Mouse (Mus musculus): ENCODE data around the gene Usp30. TPM values are rescaled to one million over a fixed set of nuclear protein-coding genes. Genes with fewer than 3 reads are reported as not detected.

The Usp30 gene
- polyA plus RNA-seq, 1 experiment from 2014 or later: 15.3 TPM

DNA sequence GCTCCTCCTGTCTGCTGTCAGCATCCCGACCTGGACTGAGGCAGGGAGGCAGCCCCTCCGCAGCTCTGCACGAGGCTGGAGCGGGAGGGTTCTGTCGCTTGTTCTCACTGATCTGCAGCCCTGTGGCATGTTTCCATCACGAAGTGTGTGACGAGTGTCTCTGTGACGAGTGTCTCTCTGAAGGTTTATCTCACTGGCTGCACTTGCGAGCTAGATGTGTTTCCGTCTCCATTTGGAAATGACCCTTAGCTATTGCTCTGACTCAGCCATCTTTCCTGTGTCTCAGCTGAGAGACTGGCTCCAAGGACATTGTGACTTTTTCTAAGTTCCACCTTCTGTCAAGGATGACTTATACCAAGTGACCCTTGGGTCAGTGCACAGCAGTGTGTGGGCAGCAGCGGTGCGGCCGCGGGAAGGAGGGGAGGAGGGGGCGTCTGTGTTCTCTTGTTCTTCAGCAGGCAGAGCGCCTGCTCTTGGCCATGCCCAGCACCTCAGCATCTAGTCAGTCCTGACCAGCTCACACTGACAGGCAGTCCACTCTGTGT, 41.2 kb downstream of the Usp30 start:
- H3K9ac ChIP-seq: no peak overlapping the region
- no peak overlapping the region for H3K4me2 ChIP-seq (replicated peaks)
- DNase-seq (ENCODE audit: low spot score): no peak
- H3K27me3 ChIP-seq (ENCODE audit: control insufficient read depth, insufficient read depth, low read length): no peaks in the 10 kb centered on the region
- H3K4me3 ChIP-seq (replicated peaks; ENCODE audit: low read length): no peak overlapping the region
- 80% methylated on average over 16 of the region's 16 CpGs for WGBS
- ATAC-seq (ENCODE audit: low FRiP score): no peak
- H3K4me1 ChIP-seq (replicated peaks; ENCODE audit: control insufficient read depth, insufficient read depth, low read length): peaks cover under 1% of the 10 kb centered on the region; the same call in 1 of the 2 replicates
- H3K27ac ChIP-seq: no peak overlapping the region
- peaks cover 75% of the 10 kb centered on the region for H3K36me3 ChIP-seq (replicated peaks; ENCODE audit: control insufficient read depth, insufficient read depth)
- no peaks in the 10 kb centered on the region for H3K9me3 ChIP-seq (ENCODE audit: control insufficient read depth, low read length)

DNA sequence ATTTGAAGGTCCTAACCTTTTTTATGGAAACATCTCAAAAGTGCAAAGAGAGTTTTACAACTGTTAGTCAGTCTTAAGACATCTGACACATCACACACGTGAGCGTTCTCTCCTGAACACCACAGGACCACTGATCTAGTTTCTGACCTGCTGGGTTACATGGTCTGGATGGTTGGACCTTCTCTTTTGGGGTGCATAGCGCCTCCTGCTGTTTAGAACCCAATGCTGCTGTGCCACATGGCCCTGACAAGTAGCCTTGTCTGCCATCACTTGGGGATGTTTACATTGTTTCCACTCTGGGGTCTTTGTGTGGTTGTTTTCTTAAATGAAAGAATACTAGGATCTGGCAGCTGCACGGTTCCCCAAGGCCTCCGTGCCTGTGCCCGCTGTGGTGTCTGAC, 48.1 kb downstream of the Usp30 start:
- ATAC-seq (ENCODE audit: low FRiP score) (no peak), DNase-seq (ENCODE audit: low spot score) (no peak)
- H3K4me3 ChIP-seq (replicated peaks; ENCODE audit: low read length): no peak overlapping the region
- no peaks in the 10 kb centered on the region for H3K9me3 ChIP-seq (ENCODE audit: control insufficient read depth, low read length)
- no peak overlapping the region for H3K27ac ChIP-seq
- H3K36me3 ChIP-seq (replicated peaks; ENCODE audit: control insufficient read depth, insufficient read depth): peaks cover 89% of the 10 kb centered on the region
- H3K9ac ChIP-seq: no peak overlapping the region
- no peaks in the 10 kb centered on the region for H3K4me1 ChIP-seq (replicated peaks; ENCODE audit: control insufficient read depth, insufficient read depth, low read length)
- WGBS: 87% methylated on average over 6 of the region's 6 CpGs
- no peak overlapping the region for H3K4me2 ChIP-seq (replicated peaks)
- no peaks in the 10 kb centered on the region for H3K27me3 ChIP-seq (ENCODE audit: control insufficient read depth, insufficient read depth, low read length)

DNA sequence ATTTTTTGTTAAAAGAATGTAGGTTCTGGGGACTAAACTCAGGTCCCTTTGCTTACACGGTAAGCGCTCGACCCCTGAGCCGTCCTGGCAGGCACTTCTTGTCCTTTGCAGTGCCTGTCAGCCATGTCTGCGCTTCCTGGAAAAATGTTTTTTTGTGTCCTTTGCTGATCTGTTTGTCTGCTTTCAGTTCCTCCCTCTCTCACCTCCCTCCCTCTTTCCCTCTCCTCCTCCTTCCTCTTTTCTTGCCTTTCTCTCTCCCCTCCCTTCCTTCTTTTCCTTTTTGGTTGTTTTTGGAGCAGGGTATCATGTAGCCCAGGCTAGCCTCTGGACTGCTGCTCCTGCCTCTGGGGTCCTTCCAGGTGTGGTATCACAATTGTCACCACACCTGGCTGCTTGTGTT, 49.8 kb downstream of the Usp30 start:
- no peak overlapping the region for H3K4me3 ChIP-seq (replicated peaks; ENCODE audit: low read length)
- ATAC-seq (ENCODE audit: low FRiP score) (no peak), DNase-seq (ENCODE audit: low spot score) (no peak)
- H3K9ac ChIP-seq: no peak overlapping the region
- H3K36me3 ChIP-seq (replicated peaks; ENCODE audit: control insufficient read depth, insufficient read depth): peaks cover 81% of the 10 kb centered on the region
- H3K9me3 ChIP-seq (ENCODE audit: control insufficient read depth, low read length): no peaks in the 10 kb centered on the region
- no peak overlapping the region for H3K27ac ChIP-seq
- WGBS: 86% methylated on average over 5 of the region's 5 CpGs
- no peaks in the 10 kb centered on the region for H3K27me3 ChIP-seq (ENCODE audit: control insufficient read depth, insufficient read depth, low read length)
- no peaks in the 10 kb centered on the region for H3K4me1 ChIP-seq (replicated peaks; ENCODE audit: control insufficient read depth, insufficient read depth, low read length)
- no peak overlapping the region for H3K4me2 ChIP-seq (replicated peaks)

DNA sequence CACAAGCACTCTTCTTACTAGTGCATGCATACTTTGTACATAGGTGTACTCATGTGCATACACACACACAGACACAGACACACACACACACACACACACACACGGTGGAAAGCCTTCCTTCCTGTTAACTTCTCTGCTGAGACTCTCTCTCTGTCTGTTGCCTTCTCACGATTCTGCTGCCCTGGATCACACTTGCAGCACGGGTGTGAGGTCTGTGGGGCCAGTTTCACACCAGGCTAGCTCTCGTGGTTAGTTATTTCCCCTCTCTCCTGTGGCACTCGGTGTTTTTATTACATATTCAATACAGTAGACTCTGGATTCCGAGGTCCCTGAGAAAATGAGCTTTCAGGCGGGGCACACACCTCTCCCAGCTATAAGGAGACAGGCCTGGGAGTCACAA, 51.3 kb downstream of the Usp30 start:
- no peak for ATAC-seq (ENCODE audit: low FRiP score)
- no peaks in the 10 kb centered on the region for H3K4me1 ChIP-seq (replicated peaks; ENCODE audit: control insufficient read depth, insufficient read depth, low read length)
- H3K27ac ChIP-seq: no peak overlapping the region
- H3K27me3 ChIP-seq (ENCODE audit: control insufficient read depth, insufficient read depth, low read length): no peaks in the 10 kb centered on the region
- peaks cover 81% of the 10 kb centered on the region for H3K36me3 ChIP-seq (replicated peaks; ENCODE audit: control insufficient read depth, insufficient read depth)
- H3K9me3 ChIP-seq (ENCODE audit: control insufficient read depth, low read length): no peaks in the 10 kb centered on the region
- H3K9ac ChIP-seq: no peak overlapping the region
- no peak overlapping the region for H3K4me3 ChIP-seq (replicated peaks; ENCODE audit: low read length)
- no peak overlapping the region for H3K4me2 ChIP-seq (replicated peaks)
- no peak for DNase-seq (ENCODE audit: low spot score)
- 89% methylated on average over 7 of the region's 7 CpGs for WGBS

DNA sequence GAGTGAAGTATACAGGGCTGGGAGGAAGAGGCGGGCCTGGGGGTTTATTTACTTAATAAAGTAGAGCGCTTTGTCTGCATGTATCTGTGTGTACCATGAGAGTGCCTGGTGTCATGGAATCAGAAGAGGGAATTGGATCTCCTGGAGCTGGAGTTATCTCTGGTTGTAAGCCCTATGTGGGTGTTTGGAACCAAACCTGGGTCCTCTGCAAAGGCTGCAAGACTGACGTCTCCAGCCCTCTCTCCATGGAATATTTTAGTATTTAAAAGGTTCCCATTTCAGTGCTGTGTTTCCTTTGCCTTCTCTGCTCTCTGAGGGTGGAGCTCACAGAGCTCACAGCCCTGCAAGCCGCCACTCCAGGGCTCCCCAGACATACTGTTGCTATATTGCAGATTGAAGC, 54.5 kb downstream of the Usp30 start:
- Histone ChIP-seq H3K4me1 (replicated peaks; ENCODE audit: control insufficient read depth, insufficient read depth, low read length) (no peaks in the 10 kb centered on the region), H3K4me2 (replicated peaks) (no peak overlapping the region), H3K27me3 (ENCODE audit: control insufficient read depth, insufficient read depth, low read length) (no peaks in the 10 kb centered on the region), H3K27ac (no peak overlapping the region), H3K9me3 (ENCODE audit: control insufficient read depth, low read length) (no peaks in the 10 kb centered on the region), H3K36me3 (replicated peaks; ENCODE audit: control insufficient read depth, insufficient read depth) (peaks cover 78% of the 10 kb centered on the region), H3K4me3 (replicated peaks; ENCODE audit: low read length) (no peak overlapping the region), H3K9ac (no peak overlapping the region)
- no peak for ATAC-seq (ENCODE audit: low FRiP score)
- 86% methylated on average over 4 of the region's 4 CpGs for WGBS
- no peak for DNase-seq (ENCODE audit: low spot score)

DNA sequence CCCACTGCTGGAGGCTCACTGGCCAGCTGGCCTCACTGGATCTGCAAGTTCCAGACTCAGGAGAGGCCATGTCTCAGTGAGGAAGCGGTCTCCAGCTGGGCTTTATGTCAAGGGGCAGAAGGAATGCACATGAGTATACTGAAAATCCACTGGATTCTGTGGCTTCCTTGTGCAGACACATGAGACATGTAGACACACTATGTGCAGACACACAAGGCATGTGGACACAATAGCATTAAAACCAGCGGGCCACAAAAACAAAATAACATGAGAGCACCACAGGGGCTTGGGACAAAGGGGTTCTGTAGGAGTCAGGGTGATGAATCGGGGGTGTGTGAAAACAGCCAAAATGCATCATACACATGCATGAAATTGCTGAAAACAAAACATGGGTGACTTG, 60.7 kb downstream of the Usp30 start:
- Histone ChIP-seq H3K27me3 (ENCODE audit: control insufficient read depth, insufficient read depth, low read length) (no peaks in the 10 kb centered on the region), H3K4me3 (replicated peaks; ENCODE audit: low read length) (no peak overlapping the region), H3K9ac (no peak overlapping the region), H3K27ac (no peak overlapping the region), H3K9me3 (ENCODE audit: control insufficient read depth, low read length) (no peaks in the 10 kb centered on the region), H3K4me2 (replicated peaks) (no peak overlapping the region), H3K36me3 (replicated peaks; ENCODE audit: control insufficient read depth, insufficient read depth) (peaks cover 42% of the 10 kb centered on the region), H3K4me1 (replicated peaks; ENCODE audit: control insufficient read depth, insufficient read depth, low read length) (0 out of 2 replicates have a peak, but pooled peaks cover 7% of the 10 kb centered on the region)
- ATAC-seq (ENCODE audit: low FRiP score): no peak
- WGBS: 88% methylated on average over 3 of the region's 3 CpGs
- no peak for DNase-seq (ENCODE audit: low spot score)

DNA sequence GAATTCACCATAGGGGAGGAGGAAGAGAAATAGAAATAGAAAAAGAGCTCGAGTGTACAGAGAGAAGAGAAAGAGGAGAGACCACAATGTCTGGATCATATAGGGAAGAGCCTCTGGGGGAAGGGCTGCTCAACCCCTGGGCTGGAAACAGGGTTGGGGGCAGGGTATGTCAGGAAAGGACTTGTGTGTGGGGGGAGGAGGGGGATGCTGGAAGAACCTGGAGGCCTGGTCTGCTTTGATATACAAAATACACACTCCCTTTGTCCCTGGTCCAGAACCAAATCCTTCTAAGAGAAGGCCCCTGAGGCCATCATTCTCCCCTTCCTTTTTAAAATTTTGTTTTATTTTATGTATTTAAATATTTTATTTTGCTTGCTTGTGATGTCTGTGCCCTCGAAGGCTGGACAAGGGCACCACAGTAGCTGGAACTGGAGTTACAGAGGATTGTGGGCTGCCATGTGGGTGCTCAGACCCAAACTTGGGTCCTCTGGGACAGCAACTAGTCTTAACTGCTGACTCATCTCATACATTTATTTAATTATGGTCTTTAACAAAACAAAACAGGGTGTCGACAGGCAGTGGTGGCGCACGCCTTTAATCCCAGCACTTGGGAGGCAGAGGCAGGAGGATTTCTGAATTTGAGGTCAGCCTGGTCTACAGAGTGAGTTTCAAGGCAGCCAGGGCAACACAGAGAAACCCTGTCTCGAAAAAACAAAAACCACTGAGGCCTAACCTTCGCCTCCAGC, 61.4 kb downstream of the Usp30 start:
- H3K27ac ChIP-seq: no peak overlapping the region; the same call in 1 of the 2 replicates
- DNase-seq (ENCODE audit: low spot score): no peak
- ATAC-seq (ENCODE audit: low FRiP score): no peak
- peaks cover 9% of the 10 kb centered on the region; the same call in 1 of the 2 replicates for H3K4me1 ChIP-seq (replicated peaks; ENCODE audit: control insufficient read depth, insufficient read depth, low read length)
- no peaks in the 10 kb centered on the region for H3K27me3 ChIP-seq (ENCODE audit: control insufficient read depth, insufficient read depth, low read length)
- no peaks in the 10 kb centered on the region for H3K9me3 ChIP-seq (ENCODE audit: control insufficient read depth, low read length)
- peak overlapping the region; percentile 89 for H3K4me2 ChIP-seq (replicated peaks)
- WGBS: 86% methylated on average over 7 of the region's 7 CpGs
- peaks cover 35% of the 10 kb centered on the region for H3K36me3 ChIP-seq (replicated peaks; ENCODE audit: control insufficient read depth, insufficient read depth)
- H3K4me3 ChIP-seq (replicated peaks; ENCODE audit: low read length): peak overlapping the region; percentile 65
- H3K9ac ChIP-seq: peak overlapping the region; percentile 74; the same call in 1 of the 2 replicates

DNA sequence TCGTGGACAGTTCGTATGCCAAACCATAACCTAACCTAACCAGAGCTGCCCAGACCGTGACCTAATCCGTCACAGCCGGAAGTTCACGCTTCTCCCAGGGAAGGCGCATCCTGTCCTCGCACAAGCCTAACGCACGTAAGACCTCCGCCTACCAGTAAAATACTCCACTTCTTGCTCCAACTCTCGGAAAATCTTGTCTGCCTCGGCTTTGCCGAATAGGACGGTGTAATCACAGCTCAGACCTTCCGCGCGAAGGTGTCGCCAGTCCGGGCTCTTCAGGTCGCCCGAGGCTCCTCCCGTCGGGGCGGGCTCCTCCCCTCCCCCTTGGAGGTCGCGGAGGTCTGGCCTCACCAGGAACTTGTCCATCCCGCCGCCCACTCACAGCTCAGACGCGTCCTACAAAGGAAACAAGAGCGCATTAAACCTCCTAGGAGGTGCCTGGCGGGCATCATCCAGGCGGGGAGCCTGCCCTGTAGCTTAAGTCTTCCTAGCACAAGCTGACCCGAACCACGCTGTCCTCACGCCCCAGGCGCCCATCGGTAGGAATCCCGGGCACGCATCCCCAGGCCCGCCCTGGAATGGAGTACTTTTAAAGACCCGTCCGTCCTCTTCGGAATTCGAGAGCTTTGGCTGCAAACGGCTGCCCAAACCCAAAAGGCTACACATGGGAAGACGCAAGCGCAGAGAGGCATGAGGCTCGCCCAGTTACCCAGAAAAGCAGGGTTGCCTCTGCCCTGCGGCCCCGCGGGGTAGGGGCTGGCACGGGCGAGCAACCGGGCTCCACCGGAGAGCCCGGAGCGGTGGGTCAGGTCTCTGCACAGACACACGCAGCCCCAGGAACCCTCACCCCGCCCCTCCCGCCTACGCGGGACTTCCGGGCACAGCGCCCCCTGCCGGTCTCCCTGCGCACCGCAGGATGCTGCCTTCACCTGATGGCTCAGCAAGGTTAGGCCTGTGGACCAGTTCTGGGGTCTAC, 62.4 kb downstream of the Usp30 start, which contains the start of gene Alkbh2:
Alkbh2 (minus strand) TSS at position 845 of the 976 bp plus-strand sequence.
- Histone ChIP-seq H3K4me2 (replicated peaks) (peak within 1 kb of the TSS; percentile 89), H3K4me1 (replicated peaks; ENCODE audit: control insufficient read depth, insufficient read depth, low read length) (peaks cover 10% of the 10 kb centered on the region; the same call in 1 of the 2 replicates), H3K27ac (peak within 1 kb of the TSS; percentile 82), H3K9ac (peak within 1 kb of the TSS; percentile 74), H3K4me3 (replicated peaks; ENCODE audit: low read length) (peak within 1 kb of the TSS; percentile 65), H3K27me3 (ENCODE audit: control insufficient read depth, insufficient read depth, low read length) (no peaks in the 10 kb centered on the region), H3K9me3 (ENCODE audit: control insufficient read depth, low read length) (no peaks in the 10 kb centered on the region), H3K36me3 (replicated peaks; ENCODE audit: control insufficient read depth, insufficient read depth) (peaks cover 25% of the 10 kb centered on the region)
- DNase-seq (ENCODE audit: low spot score): peak; percentile 93
- peak; percentile 32 for ATAC-seq (ENCODE audit: low FRiP score)
- under 1% methylated on average over 69 of the region's 69 CpGs for WGBS

Measured in hindbrain, embryonic 14.5 days (tissue).